Mouse (Mus musculus) E14TG2a.4 (cell line): ENCODE measurements around the gene Npas3.

Experiments used
- H3K27me3 ChIP-seq: 2 replicates; pipeline ENCODE4 v1.6.1; 2014; ENCODE audit warnings: low read length, control low read depth; ENCODE audit not compliant: insufficient read depth
- H3K36me3 ChIP-seq: 2 replicates; pipeline ENCODE4 v1.6.1; 2014; ENCODE audit warnings: low read length, control low read depth; ENCODE audit not compliant: insufficient read depth
- H3K4me1 ChIP-seq: replicated peaks from 2 replicates; pipeline ENCODE4 v1.6.1; 2014; ENCODE audit warnings: low read depth, low read length, control low read depth
- H3K4me3 ChIP-seq: replicated peaks from 2 replicates; pipeline ENCODE4 v1.5.1; 2014; ENCODE audit warnings: mild to moderate bottlenecking, low read length
- H3K9me3 ChIP-seq: 2 replicates; pipeline ENCODE4 v1.6.1; 2014; ENCODE audit warnings: low read length, control low read depth
- CTCF ChIP-seq: conservative IDR thresholded peaks from 2 replicates; pipeline ENCODE4 v1.5.1; 2014; ENCODE audit warnings: low read length
- NANOG ChIP-seq: IDR thresholded peaks from 2 replicates; pipeline ENCODE4 v1.6.1; 2014; ENCODE audit warnings: borderline replicate concordance, low read length, mixed read lengths
- POU5F1 ChIP-seq: IDR thresholded peaks from 2 replicates; pipeline ENCODE4 v1.6.1; 2014; ENCODE audit warnings: low read length, borderline replicate concordance

The Npas3 gene

GRCm38 (mm10) chr12:53317801-53318200 is 69.3 kb downstream of the Npas3 start:
- Histone ChIP-seq H3K4me3 (no peak overlapping the region), H3K36me3 (no peaks in the 10 kb centered on the region), H3K4me1 (0 out of 2 replicates have a peak, but pooled peaks cover 5% of the 10 kb centered on the region), H3K9me3 (no peaks in the 10 kb centered on the region), H3K27me3 (no peaks in the 10 kb centered on the region)
- TF ChIP-seq CTCF = no peak
- TF ChIP-seq NANOG = no peak
- TF ChIP-seq POU5F1 = no peak

DNA sequence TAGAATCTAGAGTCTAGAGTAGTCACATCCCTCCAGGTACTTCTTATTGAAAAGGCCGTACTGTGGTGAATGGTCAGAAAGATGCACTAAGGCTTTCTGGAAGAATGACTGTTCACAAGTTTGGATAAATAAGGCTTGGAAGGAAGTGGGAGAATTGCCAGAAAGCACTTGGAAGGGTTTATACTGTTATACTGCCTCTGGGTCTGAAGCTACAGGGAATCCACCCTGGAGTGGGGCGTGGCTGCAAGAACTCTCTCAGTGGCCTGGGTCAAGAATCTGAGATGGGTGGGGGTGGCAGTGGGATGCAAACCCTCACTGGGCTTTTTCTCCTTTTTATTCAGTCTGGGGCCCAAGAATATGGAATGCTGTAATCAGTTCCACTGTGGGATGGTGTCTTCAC is 72.0 kb downstream of the Npas3 start:
- TF ChIP-seq POU5F1 (no peak), CTCF (no peak), NANOG (no peak)
- H3K4me3 ChIP-seq = no peak overlapping the region
- H3K36me3 ChIP-seq = no peaks in the 10 kb centered on the region
- H3K9me3 ChIP-seq = no peaks in the 10 kb centered on the region
- 0 out of 2 replicates have a peak, but pooled peaks cover 5% of the 10 kb centered on the region for H3K4me1 ChIP-seq
- H3K27me3 ChIP-seq = no peaks in the 10 kb centered on the region

DNA sequence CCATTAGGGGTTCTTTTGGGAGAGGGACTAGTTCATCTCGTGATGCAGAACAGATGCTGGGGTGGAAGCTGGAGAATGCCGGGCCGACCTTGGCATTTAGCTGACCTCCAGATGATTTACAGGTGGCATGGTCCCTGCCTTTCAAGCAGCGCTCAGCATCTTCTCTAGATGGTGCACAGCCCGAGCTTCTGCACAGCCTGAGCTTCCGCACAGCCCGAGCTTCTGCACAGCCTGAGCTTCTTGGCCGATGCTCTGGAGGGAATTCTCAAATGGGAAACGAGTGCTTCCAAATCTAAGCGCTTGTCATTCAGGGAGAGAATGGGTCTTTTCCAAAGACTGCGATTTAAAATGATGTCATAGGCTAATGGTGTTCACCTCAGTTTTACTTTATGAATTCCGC is 72.5 kb downstream of the Npas3 start:
- H3K27me3 ChIP-seq = no peaks in the 10 kb centered on the region
- H3K9me3 ChIP-seq = no peaks in the 10 kb centered on the region
- H3K4me1 ChIP-seq = 0 out of 2 replicates have a peak, but pooled peaks cover 5% of the 10 kb centered on the region
- H3K4me3 ChIP-seq = no peak overlapping the region
- H3K36me3 ChIP-seq = no peaks in the 10 kb centered on the region
- TF ChIP-seq CTCF (no peak), NANOG (no peak), POU5F1 (no peak)

DNA sequence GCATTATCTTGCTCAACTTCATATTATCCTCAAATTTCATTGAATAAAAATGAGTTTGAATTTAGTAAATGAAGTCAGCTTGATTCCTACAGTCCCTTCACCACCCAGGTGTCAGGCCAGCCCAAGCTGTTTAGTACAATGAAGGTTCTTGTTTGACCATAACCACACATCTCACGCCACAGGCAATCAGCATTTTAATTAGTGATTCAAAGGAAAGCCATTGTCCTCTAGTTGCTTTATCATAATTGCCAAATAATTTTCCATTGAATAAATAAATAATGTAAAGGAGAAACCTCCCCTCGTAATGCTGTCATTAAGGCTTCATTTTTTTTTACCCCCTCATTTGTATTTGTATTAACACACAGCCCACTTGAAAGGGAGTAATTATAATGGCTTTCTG is 73.5 kb downstream of the Npas3 start:
- TF ChIP-seq CTCF = no peak
- TF ChIP-seq NANOG = no peak
- TF ChIP-seq POU5F1 = no peak
- Histone ChIP-seq H3K4me3 (no peak overlapping the region), H3K36me3 (no peaks in the 10 kb centered on the region), H3K9me3 (no peaks in the 10 kb centered on the region), H3K27me3 (no peaks in the 10 kb centered on the region), H3K4me1 (0 out of 2 replicates have a peak, but pooled peaks cover 5% of the 10 kb centered on the region)

GRCm38 (mm10) chr12:53327653-53328188 is 79.2 kb downstream of the Npas3 start:
- no peaks in the 10 kb centered on the region for H3K9me3 ChIP-seq
- no peak for TF ChIP-seq NANOG
- no peak for TF ChIP-seq CTCF
- no peak for TF ChIP-seq POU5F1

GRCm38 (mm10) chr12:53328257-53328736 is 79.8 kb downstream of the Npas3 start:
- Histone ChIP-seq H3K9me3 (no peaks in the 10 kb centered on the region), H3K4me1 (no peaks in the 10 kb centered on the region), H3K36me3 (no peaks in the 10 kb centered on the region), H3K4me3 (no peak overlapping the region), H3K27me3 (no peaks in the 10 kb centered on the region)
- TF ChIP-seq NANOG (no peak), POU5F1 (no peak), CTCF (no peak)

More at GRCm38 (mm10) chr12:53327653-53328188, 79.2 kb downstream of the Npas3 start:
- Histone ChIP-seq H3K4me1 (no peaks in the 10 kb centered on the region), H3K36me3 (no peaks in the 10 kb centered on the region), H3K27me3 (no peaks in the 10 kb centered on the region), H3K4me3 (no peak overlapping the region)

DNA sequence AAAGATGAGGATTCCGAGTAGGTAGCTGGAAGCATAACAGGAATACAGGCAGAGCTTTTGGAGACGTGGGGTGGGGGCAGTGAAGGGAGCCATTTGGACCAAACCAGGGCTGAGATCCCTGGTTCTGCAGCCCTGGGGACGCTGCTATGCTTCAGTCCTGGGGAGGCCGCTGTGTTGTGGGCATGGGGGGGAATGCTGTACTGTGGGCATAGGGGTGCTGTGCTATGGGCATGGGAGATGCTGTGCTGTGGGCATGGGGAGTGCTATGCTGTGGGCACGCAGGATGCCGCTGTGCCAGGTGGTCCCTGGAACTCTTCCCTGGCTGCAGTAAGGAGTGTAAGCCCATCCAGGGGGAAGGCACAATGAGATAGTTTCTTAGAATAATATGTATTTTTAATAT is 81.7 kb downstream of the Npas3 start:
- TF ChIP-seq CTCF = no peak
- no peak for TF ChIP-seq NANOG
- no peak for TF ChIP-seq POU5F1
- Histone ChIP-seq H3K27me3 (no peaks in the 10 kb centered on the region), H3K36me3 (no peaks in the 10 kb centered on the region), H3K4me1 (no peaks in the 10 kb centered on the region), H3K9me3 (no peaks in the 10 kb centered on the region), H3K4me3 (no peak overlapping the region)

- Histone ChIP-seq H3K4me1 (no peaks in the 10 kb centered on the region), H3K4me3 (no peak overlapping the region), H3K36me3 (no peaks in the 10 kb centered on the region), H3K27me3 (no peaks in the 10 kb centered on the region), H3K9me3 (no peaks in the 10 kb centered on the region)
- TF ChIP-seq CTCF (no peak), POU5F1 (no peak), NANOG (no peak)
Observed at GRCm38 (mm10) chr12:53331391-53331790, 82.9 kb downstream of the Npas3 start.

DNA sequence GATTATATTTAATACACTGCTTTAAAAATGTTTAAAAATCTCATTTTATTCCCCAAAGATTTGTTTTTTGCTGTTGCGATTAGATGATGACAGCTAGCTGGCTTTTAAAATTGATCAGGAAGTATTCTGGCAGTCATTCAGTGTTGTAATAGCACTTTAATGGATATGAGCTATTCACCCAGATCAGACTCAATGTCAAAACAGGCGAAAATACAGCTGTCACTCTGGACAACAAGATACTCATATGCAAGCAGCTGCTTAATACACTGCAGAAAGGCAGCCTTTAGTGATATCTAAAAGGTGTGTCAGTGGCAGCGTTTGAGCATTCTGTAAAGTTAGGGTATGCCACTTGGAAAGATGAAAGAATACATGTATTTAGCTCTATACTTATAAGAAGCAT is 83.3 kb downstream of the Npas3 start:
- no peaks in the 10 kb centered on the region for H3K4me1 ChIP-seq
- H3K4me3 ChIP-seq = no peak overlapping the region
- TF ChIP-seq NANOG (no peak), POU5F1 (no peak), CTCF (no peak)
- H3K36me3 ChIP-seq = no peaks in the 10 kb centered on the region
- H3K9me3 ChIP-seq = no peaks in the 10 kb centered on the region
- H3K27me3 ChIP-seq = no peaks in the 10 kb centered on the region
